Mouse (Mus musculus) induced T-regulatory cell, adult 2 months (primary cell): Measurements from ENCODE around the gene Rbp4.
A peak's percentile ranks its signal among the peaks of the same experiment; 100 is the strongest.

Experiments used
- DNase-seq: peaks from one replicate; pipeline ENCODE4 v3.0.0-alpha.2; 2012; ENCODE audit warnings: low read depth

Gene Rbp4

GRCm38 (mm10) chr19:38125219-38125610 is at the start of gene Rbp4:
Rbp4 (minus strand) TSS chr19:38125281.
- DNase-seq: no peak

GRCm38 (mm10) chr19:38164633-38165032 is 39.6 kb upstream of the Rbp4 start:
- no peak for DNase-seq

GRCm38 (mm10) chr19:38161648-38162354 is 36.7 kb upstream of the Rbp4 start:
- DNase-seq: no peak

GRCm38 (mm10) chr19:38156243-38156642 is 31.2 kb upstream of the Rbp4 start:
- DNase-seq: peak; percentile 5

- no peak for DNase-seq
Observed at GRCm38 (mm10) chr19:38143540-38144271, 18.6 kb upstream of the Rbp4 start.

GRCm38 (mm10) chr19:38134806-38135205 is 9.7 kb upstream of the Rbp4 start:
- DNase-seq: no peak

- DNase-seq: no peak
Observed at GRCm38 (mm10) chr19:38133986-38134385, 8.9 kb upstream of the Rbp4 start.

- no peak for DNase-seq
Observed at GRCm38 (mm10) chr19:38132481-38132880, 7.4 kb upstream of the Rbp4 start, which contains the start of gene Pde6c. Pde6c (plus strand) TSS chr19:38132781.

- DNase-seq: no peak
Observed at GRCm38 (mm10) chr19:38126656-38127055, 1.6 kb upstream of the Rbp4 start.

- no peak for DNase-seq
Observed at GRCm38 (mm10) chr19:38124401-38125218, 471 bp downstream of the Rbp4 start.

GRCm38 (mm10) chr19:38123921-38124320 is 1.2 kb downstream of the Rbp4 start:
- no peak for DNase-seq

GRCm38 (mm10) chr19:38120123-38120760 is 4.8 kb downstream of the Rbp4 start:
- no peak for DNase-seq

- no peak for DNase-seq
Observed at GRCm38 (mm10) chr19:38114834-38115491, 10.1 kb downstream of the Rbp4 start.

- DNase-seq: no peak
Observed at GRCm38 (mm10) chr19:38112575-38112974, 12.5 kb downstream of the Rbp4 start.

GRCm38 (mm10) chr19:38111056-38111455 is 14.0 kb downstream of the Rbp4 start:
- no peak for DNase-seq

GRCm38 (mm10) chr19:38109506-38110242 is 15.4 kb downstream of the Rbp4 start:
- DNase-seq: no peak

- no peak for DNase-seq
Observed at GRCm38 (mm10) chr19:38107871-38108270, 17.2 kb downstream of the Rbp4 start.

- no peak for DNase-seq
Observed at GRCm38 (mm10) chr19:38096858-38097758, 28.0 kb downstream of the Rbp4 start, which contains the start of gene Ffar4. Ffar4 (plus strand) TSS chr19:38097071.

- no peak for DNase-seq
Observed at GRCm38 (mm10) chr19:38096231-38096630, 28.9 kb downstream of the Rbp4 start.

- no peak for DNase-seq
Observed at GRCm38 (mm10) chr19:38091512-38091985, 33.5 kb downstream of the Rbp4 start.
